In the genomic region with DNA sequence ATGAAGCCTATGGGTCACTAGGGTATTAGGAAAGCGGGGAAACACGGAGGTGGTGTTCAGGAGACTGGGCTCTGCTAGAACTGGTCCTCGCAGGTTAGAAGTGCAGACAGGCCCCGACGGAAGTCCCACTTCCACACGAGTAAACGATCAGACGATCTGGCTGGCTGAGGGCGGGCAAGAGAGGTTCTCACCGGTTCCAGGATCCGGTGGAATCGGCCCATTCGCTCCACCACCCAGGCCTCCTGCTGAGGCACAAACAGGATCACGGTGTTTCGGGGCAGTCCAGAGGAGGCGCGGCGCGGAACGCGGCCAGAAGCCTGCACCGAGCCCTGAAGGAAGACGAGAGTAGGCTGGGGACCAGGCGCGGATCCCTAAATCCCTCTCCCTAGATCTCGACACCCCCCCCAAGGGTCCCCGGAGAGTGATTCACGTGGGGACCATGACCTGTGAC, we compare ENCODE assay signal across 8 mouse cellular contexts. TPM values are rescaled to one million over a fixed set of nuclear protein-coding genes. Genes with fewer than 3 reads are reported as not detected.
DNase-seq lines count a peak whose midpoint lies in the region; TF ChIP-seq lines count a peak whose summit lies in the region.

No protein-coding gene starts in this region.

- no peak for TF ChIP-seq CTCF in liver, adult 2 months (IDR thresholded peaks at IDR 0.05; ENCODE audit: low read depth, low read length)

- no peaks in the 10 kb centered on the region for H3K9me3 ChIP-seq in hindbrain, embryonic 10.5 days

- peaks cover 78% of the 10 kb centered on the region for H3K36me3 ChIP-seq in hindbrain, embryonic 10.5 days
- peaks cover 7% of the 10 kb centered on the region; the same call in 1 of the 2 replicates for H3K36me3 ChIP-seq in liver, adult 2 months (ENCODE audit: control insufficient read depth, insufficient read depth, low read length)
- H3K36me3 ChIP-seq in splenic B cell, adult 2 months (ENCODE audit: control insufficient read depth, insufficient read depth, low read length, poor library complexity, severe bottlenecking), result peaks cover 4% of the 10 kb centered on the region

- TF ChIP-seq POLR2A in liver, adult 2 months (IDR thresholded peaks at IDR 0.05; ENCODE audit: extremely low read depth, insufficient read depth, low read length), result no peak

- peak overlapping the region; percentile 77 for H3K9ac ChIP-seq in liver, adult 2 months (ENCODE audit: low read depth, low read length)

- WGBS in hindbrain, embryonic 10.5 days, result 2% methylated on average over 28 of the region's 28 CpGs
- 1% methylated on average over 28 of the region's 28 CpGs for WGBS in liver, adult 2 months

- no peaks in the 10 kb centered on the region; the same call in 1 of the 2 replicates for H3K79me2 ChIP-seq in liver, adult 2 months (ENCODE audit: control insufficient read depth, insufficient read depth, low read length)

- no peaks in the 10 kb centered on the region for H3K27me3 ChIP-seq in hindbrain, embryonic 10.5 days (ENCODE audit: insufficient read depth, poor library complexity, severe bottlenecking)
- H3K27me3 ChIP-seq in liver, adult 2 months (ENCODE audit: control insufficient read depth, insufficient read depth, low read length), result no peaks in the 10 kb centered on the region
- no peaks in the 10 kb centered on the region for H3K27me3 ChIP-seq in splenic B cell, adult 2 months (ENCODE audit: control insufficient read depth, insufficient read depth, low read length, poor library complexity, severe bottlenecking)

- H3K4me1 ChIP-seq in hindbrain, embryonic 10.5 days (replicated peaks), result peaks cover 32% of the 10 kb centered on the region
- H3K4me1 ChIP-seq in liver, adult 2 months (ENCODE audit: control insufficient read depth, insufficient read depth, low read length), result peaks cover 6% of the 10 kb centered on the region; the same call in 1 of the 2 replicates

- peak overlapping the region; percentile 92 for H3K27ac ChIP-seq in hindbrain, embryonic 10.5 days
- peak overlapping the region; percentile 78 for H3K27ac ChIP-seq in liver, adult 2 months (replicated peaks; ENCODE audit: insufficient read depth, low read depth, low read length)

- DNase-seq in adrenal gland, postnatal 25 days, result peak; percentile 53
- no peak for DNase-seq in adrenal gland, postnatal 10 days
- peak; percentile 38 for DNase-seq in spleen, adult 12 weeks (ENCODE audit: low spot score)
- DNase-seq in spleen, postnatal 4 days (ENCODE audit: low spot score in 2 of 2), result no peak
- DNase-seq in hindbrain, embryonic 10.5 days (ENCODE audit: low spot score), result no peak
- DNase-seq in liver, adult 2 months (ENCODE audit: extremely low read depth, low read depth, low spot score), result no peak
- peak; percentile 26 for DNase-seq in splenic B cell, adult 2 months (ENCODE audit: low read depth, low spot score)
- DNase-seq in right cerebral cortex, postnatal 36 days (ENCODE audit: low spot score in 2 of 2), result no peak

- H3K4me3 ChIP-seq in hindbrain, embryonic 10.5 days, result peak overlapping the region; percentile 86
- peak overlapping the region; percentile 73 for H3K4me3 ChIP-seq in liver, adult 2 months (ENCODE audit: insufficient read depth, low read depth, low read length)

RNA-seq across cellular contexts. Expression of a gene that starts 0.7 kb away (rescaled TPM):
- total RNA-seq in adrenal gland, postnatal 25 days (2021), result 227 and 270 TPM in 2 replicates
- total RNA-seq in adrenal gland, postnatal 10 days (2021), result 100 to 1,000 TPM; 177 to 190 TPM
- polyA plus RNA-seq in hindbrain, embryonic 10.5 days (2016; fragmentation: Nextera tagmentation; extraction: Ambion mirVana), result 404 and 440 TPM in 2 replicates
- total RNA-seq in liver, adult 2 months (2014; rRNA removed), result 92.2 and 108 TPM in 2 replicates
- polyA plus RNA-seq in liver, adult 2 months (2012; rRNA removed), result 88.7 and 106 TPM in 2 replicates

RNA-seq across cellular contexts. Expression of a gene that starts 5.2 kb away (rescaled TPM):
- total RNA-seq in adrenal gland, postnatal 25 days (2021), result 26.1 and 27.5 TPM in 2 replicates
- 10 to 100 TPM; 22.0 to 25.8 TPM for total RNA-seq in adrenal gland, postnatal 10 days (2021)
- 20.3 and 23.2 TPM in 2 replicates for polyA plus RNA-seq in hindbrain, embryonic 10.5 days (2016; fragmentation: Nextera tagmentation; extraction: Ambion mirVana)
- total RNA-seq in liver, adult 2 months (2014; rRNA removed), result 6.9 and 7.2 TPM in 2 replicates
- 11.0 and 14.0 TPM in 2 replicates for polyA plus RNA-seq in liver, adult 2 months (2012; rRNA removed)

RNA-seq across cellular contexts. Expression of a gene that starts 15.2 kb away (rescaled TPM):
- total RNA-seq in adrenal gland, postnatal 25 days (2021), result 58.7 and 63.6 TPM in 2 replicates
- total RNA-seq in adrenal gland, postnatal 10 days (2021), result 10 to 100 TPM; 24.1 to 28.3 TPM
- 22.6 and 34.4 TPM in 2 replicates for polyA plus RNA-seq in hindbrain, embryonic 10.5 days (2016; fragmentation: Nextera tagmentation; extraction: Ambion mirVana)
- total RNA-seq in liver, adult 2 months (2014; rRNA removed), result 4.0 and 4.2 TPM in 2 replicates
- 6.2 and 7.7 TPM in 2 replicates for polyA plus RNA-seq in liver, adult 2 months (2012; rRNA removed)

RNA-seq across cellular contexts. Expression of a gene that starts 20.5 kb away (rescaled TPM):
- 15.7 and 20.9 TPM in 2 replicates for total RNA-seq in adrenal gland, postnatal 25 days (2021)
- total RNA-seq in adrenal gland, postnatal 10 days (2021), result 10 to 100 TPM in 1 of 2 experiments, 1 to 10 TPM in 1; 7.3 to 11.7 TPM
- polyA plus RNA-seq in hindbrain, embryonic 10.5 days (2016; fragmentation: Nextera tagmentation; extraction: Ambion mirVana), result 23.2 and 25.5 TPM in 2 replicates
- 1.2 and 2.1 TPM in 2 replicates for total RNA-seq in liver, adult 2 months (2014; rRNA removed)
- polyA plus RNA-seq in liver, adult 2 months (2012; rRNA removed), result 2.2 and 2.9 TPM in 2 replicates

RNA-seq across cellular contexts. Expression of a gene that starts 27.9 kb away (rescaled TPM):
- 12.4 and 13.2 TPM in 2 replicates for total RNA-seq in adrenal gland, postnatal 25 days (2021)
- total RNA-seq in adrenal gland, postnatal 10 days (2021), result 10 to 100 TPM; 10.0 to 13.1 TPM
- polyA plus RNA-seq in hindbrain, embryonic 10.5 days (2016; fragmentation: Nextera tagmentation; extraction: Ambion mirVana), result 12.8 and 14.8 TPM in 2 replicates
- total RNA-seq in liver, adult 2 months (2014; rRNA removed), result 3.7 and 5.8 TPM in 2 replicates
- polyA plus RNA-seq in liver, adult 2 months (2012; rRNA removed), result 0.75 and 2.6 TPM in 2 replicates

Comparison
In these comparisons a context has a peak if more than half of its experiments do, and no peak if none do; other contexts are left out.
1. DNase-seq: peak in adrenal gland, postnatal 25 days (single experiment), spleen, adult 12 weeks (single experiment) and splenic B cell, adult 2 months (single experiment); none in adrenal gland, postnatal 10 days (single experiment), spleen, postnatal 4 days (0 of 2), hindbrain, embryonic 10.5 days (single experiment), liver, adult 2 months (single experiment) and right cerebral cortex, postnatal 36 days (0 of 2).